Mouse (Mus musculus): ENCODE measurements around the gene Pecam1. TPM values are rescaled to one million over a fixed set of nuclear protein-coding genes. Genes with fewer than 3 reads are reported as not detected.

Gene Pecam1
- polyA plus RNA-seq (2012), result 4.3 and 4.7 TPM in 2 replicates

DNA sequence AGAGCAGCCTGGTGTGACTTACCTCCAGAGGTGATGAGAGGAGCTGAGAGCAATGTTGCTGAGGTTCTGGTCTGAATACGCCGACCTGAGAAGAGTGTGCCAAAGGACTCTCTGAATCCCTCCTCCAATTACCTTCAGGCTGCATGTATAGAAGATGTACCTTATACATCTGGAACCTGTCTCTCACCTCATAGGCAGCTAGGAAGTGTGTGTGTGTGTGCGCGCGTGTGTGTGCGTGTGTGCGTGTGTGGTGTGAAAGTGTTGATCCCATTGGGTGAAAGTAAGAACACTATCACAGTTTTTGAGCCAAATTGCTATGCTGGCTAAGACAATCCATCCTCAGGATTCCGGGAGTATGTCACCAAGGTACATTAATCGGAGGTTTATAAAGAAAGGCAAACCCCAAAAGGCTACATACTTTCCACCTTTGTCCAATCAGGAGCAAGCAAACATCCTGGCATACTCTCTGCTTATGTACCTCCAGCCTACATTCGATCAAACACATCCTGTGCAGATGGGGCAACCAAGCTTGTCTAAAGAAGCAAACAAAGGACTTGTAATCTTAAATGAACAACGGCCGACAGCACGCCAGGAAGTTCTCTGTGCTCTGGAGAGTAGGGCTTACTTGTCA is at the start of gene Pecam1:
Gene Pecam1, minus strand, starts transcription at position 508 of the 631 bp plus-strand sequence.

GRCm38 (mm10) chr11:106788775-106789459 is 38.5 kb upstream of the Pecam1 start, which contains the start of the genes Ddx5 and Cep95:
Gene Ddx5, minus strand, starts transcription at chr11:106789185.
Gene Cep95, plus strand, starts transcription at chr11:106789252.

GRCm38 (mm10) chr11:106779388-106780088 is 29.1 kb upstream of the Pecam1 start, which contains the start of gene Polg2:
Gene Polg2, minus strand, starts transcription at chr11:106779537.

DNA sequence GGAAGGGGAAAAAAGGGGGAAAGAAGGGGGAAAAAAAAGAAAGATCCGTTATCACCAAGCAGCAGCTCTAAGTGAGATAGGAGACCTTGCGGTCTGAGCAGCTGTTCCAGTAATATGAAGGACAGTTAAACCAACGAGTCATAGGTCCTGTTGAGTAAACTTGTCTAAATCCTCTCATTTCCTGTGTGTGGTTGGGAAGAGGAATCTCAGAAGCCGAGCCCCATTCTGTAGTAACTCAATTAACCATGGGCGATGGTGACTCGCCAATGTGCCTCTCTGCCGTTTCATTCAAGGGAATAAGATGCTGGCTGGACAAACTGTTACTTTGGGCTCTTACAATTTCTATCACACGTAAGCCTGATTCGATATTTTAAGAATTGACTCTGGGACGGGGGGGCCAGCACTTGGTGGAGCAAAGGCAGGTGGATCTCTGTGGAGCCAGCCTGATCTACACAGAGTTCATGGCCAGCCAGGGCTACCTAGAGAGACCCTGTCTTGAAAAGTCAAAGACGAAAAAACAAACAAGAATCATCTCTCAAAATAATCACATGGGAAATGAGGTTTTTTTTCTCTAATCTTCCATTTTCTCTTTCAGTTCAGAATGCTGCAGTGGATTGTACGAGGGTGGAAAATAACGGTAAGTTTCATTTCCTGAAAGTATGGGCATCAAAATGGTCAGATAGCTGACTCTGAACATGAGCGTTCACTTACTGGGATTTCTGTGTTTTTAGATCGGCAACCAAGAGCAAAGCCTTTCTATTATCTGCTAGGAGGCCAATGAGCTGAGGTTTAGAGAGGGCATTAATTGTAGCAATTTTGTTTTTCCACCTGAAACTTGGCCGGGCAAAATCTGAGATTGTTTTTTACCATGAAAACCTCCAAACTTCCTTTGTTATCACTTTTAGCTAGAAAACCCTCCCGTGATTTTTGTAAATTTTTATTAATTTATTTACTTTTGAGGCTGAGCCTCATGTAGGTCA is 901 bp upstream of the Pecam1 start, which contains the start of gene Milr1:
Gene Milr1, plus strand, starts transcription at position 188 of the 980 bp plus-strand sequence.

GRCm38 (mm10) chr11:106612961-106613637 is 137.3 kb downstream of the Pecam1 start, which contains the start of gene Tex2:
Gene Tex2, minus strand, starts transcription at chr11:106613423.

Other genes with a start within 250 kb of the Pecam1 start
- 19.8 and 21.2 TPM in 2 replicates for gene Tex2, start 137.2 kb downstream of the Pecam1 start, polyA plus RNA-seq (2012)
- 2.2 and 3.9 TPM in 2 replicates for gene Milr1, start 598 bp upstream of the Pecam1 start, polyA plus RNA-seq (2012)
- 2.5 and 2.6 TPM in 2 replicates for gene Polg2, start 28.9 kb upstream of the Pecam1 start, polyA plus RNA-seq (2012)
- gene Ddx5, start 38.6 kb upstream of the Pecam1 start, polyA plus RNA-seq (2012), result 4,996 and 5,354 TPM in 2 replicates
- 2.7 and 4.5 TPM in 2 replicates for gene Cep95, start 38.6 kb upstream of the Pecam1 start, polyA plus RNA-seq (2012)
- gene Smurf2, start 170.1 kb upstream of the Pecam1 start, polyA plus RNA-seq (2012), result 3.5 and 4.3 TPM in 2 replicates
- 9.2 and 16.6 TPM in 2 replicates for gene Kpna2, start 248.9 kb upstream of the Pecam1 start, polyA plus RNA-seq (2012)

Measured in megakaryocyte-erythroid progenitor cell, adult 5 weeks (primary cell).